Mouse (Mus musculus): ENCODE data around the gene Tnni3.

DNA sequence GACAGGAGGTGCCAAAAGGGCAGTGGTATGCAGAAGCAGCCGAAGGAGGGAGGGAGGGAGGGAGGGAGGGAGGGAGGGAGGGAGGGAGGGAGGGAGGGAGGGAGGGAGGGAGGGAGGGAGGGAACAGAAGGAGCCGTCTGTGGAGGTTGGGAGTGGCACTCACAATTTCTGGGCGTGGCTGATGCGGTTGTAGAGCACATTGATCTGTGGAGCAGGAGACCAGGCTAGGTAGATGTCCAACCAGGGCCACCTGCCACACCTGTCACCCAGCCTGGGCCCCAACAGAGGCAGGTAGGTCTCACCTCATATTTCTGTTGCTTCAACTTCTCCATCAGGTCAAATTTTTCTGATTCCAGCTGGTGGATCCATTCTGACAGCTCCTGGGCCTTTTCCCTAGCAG lies 16.8 kb downstream of the Tnni3 start:
- no peak for TF ChIP-seq NANOG (IDR thresholded peaks at IDR 0.05; ENCODE audit: borderline replicate concordance, low read length)
- no peak for TF ChIP-seq CTCF (conservative IDR thresholded peaks at IDR 0.05; ENCODE audit: low read length)
- TF ChIP-seq POU5F1 (IDR thresholded peaks at IDR 0.05; ENCODE audit: borderline replicate concordance, low read length), result no peak
